Mouse (Mus musculus) hindlimb bud, embryonic 11.5 days (tissue): ENCODE results near the gene Trub1.
A peak's percentile ranks its signal among the peaks of the same experiment; 100 is the strongest.

Source experiments
- DNase-seq: peaks from one replicate; pipeline ENCODE4 v3.0.0-alpha.2; 2012; ENCODE audit warnings: low read depth, low spot score; ENCODE audit errors: extremely low spot score

The Trub1 gene

GRCm38 (mm10) chr19:57452492-57453217 is at the start of gene Trub1:
Gene Trub1, plus strand, starts transcription at chr19:57452912.
- DNase-seq: peak; percentile 62

GRCm38 (mm10) chr19:57403700-57404501 is 48.8 kb upstream of the Trub1 start:
- peak; percentile 46 for DNase-seq

DNA sequence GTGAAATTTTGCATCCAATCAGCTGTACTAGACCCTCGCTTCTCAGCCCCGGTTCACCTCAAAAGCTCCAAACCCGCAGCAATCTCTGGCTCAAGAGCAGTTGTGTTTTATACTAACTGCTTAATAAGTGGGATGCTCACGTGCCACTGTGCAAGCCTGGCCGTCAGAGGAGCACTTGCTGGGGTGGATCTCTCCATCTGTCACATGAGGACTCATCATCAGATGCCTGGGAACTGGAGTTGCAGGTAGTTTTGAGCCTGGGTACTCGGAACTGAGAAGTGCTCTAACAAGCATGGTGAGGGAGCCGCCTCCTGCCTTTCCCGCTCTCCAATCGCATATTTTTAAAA is 48.2 kb upstream of the Trub1 start:
- no peak for DNase-seq

DNA sequence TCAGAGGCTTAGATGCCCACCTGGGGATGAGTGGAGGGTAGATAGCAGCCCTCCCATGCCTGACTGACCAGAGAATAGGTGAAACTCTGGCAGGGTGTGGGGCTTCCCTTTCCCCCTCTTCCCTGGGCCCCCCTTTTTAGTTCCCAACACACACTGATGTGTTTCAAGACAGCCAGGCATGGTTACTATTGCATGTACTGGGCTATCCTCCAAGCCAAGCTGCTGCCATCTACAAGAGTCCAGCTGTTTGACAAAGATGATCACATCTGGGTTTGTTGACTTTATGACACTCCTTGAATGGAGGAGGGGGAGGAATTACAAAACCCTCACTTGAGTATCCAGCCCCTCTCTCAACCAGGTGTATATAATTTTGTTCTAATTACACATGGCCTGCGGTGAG is 44.8 kb upstream of the Trub1 start:
- no peak for DNase-seq

- peak; percentile 12 for DNase-seq
Observed at GRCm38 (mm10) chr19:57411375-57412196, 41.1 kb upstream of the Trub1 start.

- no peak for DNase-seq
Observed at GRCm38 (mm10) chr19:57413170-57413569, 39.5 kb upstream of the Trub1 start.

- DNase-seq: no peak
Observed at GRCm38 (mm10) chr19:57413918-57414317, 38.8 kb upstream of the Trub1 start.

GRCm38 (mm10) chr19:57415031-57415807 is 37.5 kb upstream of the Trub1 start:
- no peak for DNase-seq

- no peak for DNase-seq
Observed at GRCm38 (mm10) chr19:57417800-57418580, 34.7 kb upstream of the Trub1 start.

- no peak for DNase-seq
Observed at GRCm38 (mm10) chr19:57423402-57423801, 29.3 kb upstream of the Trub1 start.

DNA sequence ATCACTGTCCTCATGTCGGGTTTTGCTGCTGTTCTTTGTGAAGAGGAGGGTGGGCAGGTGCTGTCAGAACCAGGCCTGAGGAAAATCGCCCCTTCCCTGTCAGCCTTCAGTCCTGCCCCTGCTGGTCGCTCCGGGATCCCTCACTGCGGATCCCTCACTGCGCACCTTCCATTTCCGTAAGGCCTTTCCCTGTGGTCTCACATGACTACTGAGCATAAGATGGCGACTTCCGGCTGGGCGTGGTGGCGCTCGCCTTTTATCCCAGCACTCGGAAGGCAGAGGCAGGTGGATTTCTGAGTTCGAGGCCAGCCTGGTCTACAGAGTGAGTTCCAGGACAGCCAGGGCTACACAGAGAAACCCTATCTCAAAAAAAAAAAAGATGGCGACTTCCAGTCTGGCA is 27.4 kb upstream of the Trub1 start:
- DNase-seq: no peak

- DNase-seq: no peak
Observed at GRCm38 (mm10) chr19:57426841-57427240, 25.9 kb upstream of the Trub1 start.

DNA sequence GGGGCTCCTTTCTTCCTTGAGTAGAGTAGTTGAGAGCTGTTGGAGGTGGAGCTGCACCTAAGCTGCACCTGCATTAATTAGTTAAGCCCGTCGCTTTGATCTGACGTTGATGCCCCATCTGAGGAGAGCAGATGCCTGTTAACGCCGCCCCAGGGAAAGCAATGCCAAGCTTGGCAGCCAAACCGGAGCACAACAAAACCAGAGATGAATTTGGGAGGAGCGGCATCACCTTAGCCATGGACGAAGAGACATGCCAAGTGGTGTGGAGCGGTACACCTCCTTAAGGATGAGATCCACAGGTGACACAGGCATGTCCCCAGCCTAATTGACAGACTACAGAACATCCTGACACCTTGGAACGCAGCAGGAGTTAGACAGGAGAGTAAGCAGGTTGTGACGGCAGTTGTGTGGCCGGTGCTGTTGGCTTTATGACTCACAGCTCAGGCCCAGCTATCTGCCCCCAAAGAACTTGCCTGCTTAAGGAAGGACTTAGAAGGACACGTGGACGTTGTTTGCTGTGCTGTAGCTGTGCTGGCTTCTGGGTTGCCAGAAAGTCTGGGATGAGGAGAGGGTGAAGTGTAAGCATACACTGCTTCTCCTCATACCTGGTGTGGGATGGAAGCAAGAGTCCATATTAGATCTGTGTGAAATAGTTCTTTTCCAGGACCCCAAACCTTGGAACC is 24.8 kb upstream of the Trub1 start:
- no peak for DNase-seq

- DNase-seq: no peak
Observed at GRCm38 (mm10) chr19:57428641-57429040, 24.1 kb upstream of the Trub1 start.

DNA sequence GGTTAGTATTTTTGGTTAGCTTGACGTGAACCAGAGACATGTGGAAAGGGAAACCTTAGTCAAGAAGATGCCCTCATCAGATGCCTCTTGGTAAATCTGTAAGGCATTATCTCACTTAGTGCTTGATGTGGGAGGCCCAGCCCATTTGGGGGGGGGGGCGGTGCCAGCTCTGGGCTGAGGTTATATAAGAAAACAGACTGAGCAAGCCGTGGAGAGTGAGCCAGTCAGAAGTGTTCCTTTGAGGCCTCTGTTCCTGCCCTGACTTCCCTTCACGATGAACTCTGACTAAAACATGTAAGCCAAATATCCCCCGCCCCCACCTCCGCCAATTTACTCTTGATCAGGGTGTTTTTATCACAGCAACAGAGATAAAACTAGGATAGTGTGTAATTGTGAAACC is 22.8 kb upstream of the Trub1 start:
- DNase-seq: no peak

- DNase-seq: no peak
Observed at GRCm38 (mm10) chr19:57431476-57431875, 21.2 kb upstream of the Trub1 start.

GRCm38 (mm10) chr19:57434024-57434423 is 18.7 kb upstream of the Trub1 start:
- no peak for DNase-seq

DNA sequence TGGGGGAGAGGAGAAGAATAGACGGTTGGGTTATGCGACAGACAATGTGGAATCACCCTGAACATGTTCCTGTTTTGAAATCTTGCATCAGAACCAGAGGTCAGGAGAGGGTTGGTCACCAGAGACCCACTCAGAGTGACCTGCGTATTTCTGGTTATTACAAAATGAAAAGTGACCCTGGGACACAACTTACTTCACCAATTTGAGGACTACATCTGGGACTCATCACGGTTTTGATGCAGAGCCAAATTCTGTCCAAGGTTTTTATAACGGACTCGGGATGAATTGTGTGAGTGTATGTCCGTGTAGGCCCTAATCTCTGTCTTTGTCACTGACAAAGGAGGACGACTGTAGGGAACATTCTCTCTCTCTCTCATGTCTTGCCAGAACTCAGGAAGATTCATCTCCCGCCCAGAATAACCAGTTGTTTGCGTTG is 16.1 kb upstream of the Trub1 start:
- DNase-seq: no peak

DNA sequence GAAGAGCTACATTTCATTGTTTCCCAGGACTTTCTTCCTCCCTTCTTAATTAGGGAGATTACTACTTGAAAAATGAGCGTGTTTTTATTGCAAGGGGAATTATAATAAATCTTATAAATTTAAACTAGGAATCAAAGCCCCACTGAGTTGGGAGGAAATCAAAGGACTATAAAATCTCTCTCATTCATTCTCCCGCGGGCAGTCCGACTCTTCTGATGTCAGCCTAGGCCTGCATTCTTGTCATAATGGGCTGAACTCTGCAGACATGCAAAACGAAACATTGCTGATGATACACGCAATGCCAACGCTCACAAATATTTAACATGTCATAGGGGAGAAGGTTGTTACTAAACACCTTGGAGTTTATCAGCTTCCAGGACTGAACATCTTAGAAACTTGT is 15.7 kb upstream of the Trub1 start:
- no peak for DNase-seq
